Mouse (Mus musculus): ENCODE measurements around the gene Banp. TPM values are rescaled to one million over a fixed set of nuclear protein-coding genes. Genes with fewer than 3 reads are reported as not detected.

The Banp gene
- polyA plus RNA-seq, 1 experiment: 153 TPM

DNA sequence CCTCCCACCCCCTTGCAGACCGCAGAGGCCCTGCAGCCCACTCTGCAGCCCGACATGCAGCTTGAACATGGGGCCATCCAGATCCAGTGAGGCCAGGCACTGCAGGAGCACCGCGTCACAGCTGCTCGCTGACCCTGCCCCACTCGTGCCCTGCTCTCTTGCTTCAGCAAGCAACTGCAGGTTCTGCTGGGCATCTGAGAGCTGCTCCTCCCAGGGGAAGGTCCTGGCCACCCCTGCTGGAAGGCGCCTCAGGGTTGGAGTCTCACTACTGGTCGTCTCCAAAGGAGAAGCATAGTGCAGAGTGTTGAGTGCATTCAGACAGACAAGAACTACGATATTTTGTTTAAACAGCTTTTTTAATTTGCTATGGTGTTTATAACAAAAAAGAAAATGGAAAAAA is 76.0 kb downstream of the Banp start:
- no peak for TF ChIP-seq CTCF (IDR thresholded peaks at IDR 0.05; ENCODE audit: borderline replicate concordance, control insufficient read depth, extremely low read depth, insufficient read depth, low read length, poor library complexity)
- no peak for TF ChIP-seq POLR2A (IDR thresholded peaks at IDR 0.05; ENCODE audit: control insufficient read depth, extremely low read depth, insufficient read depth, low read length, poor library complexity)
- H3K4me1 ChIP-seq (replicated peaks; ENCODE audit: control insufficient read depth, insufficient read depth, low read length): no peaks in the 10 kb centered on the region
- no peak overlapping the region for H3K27ac ChIP-seq (ENCODE audit: control insufficient read depth, insufficient read depth, low read length)
- no peaks in the 10 kb centered on the region for H3K27me3 ChIP-seq (ENCODE audit: control insufficient read depth, insufficient read depth, low read length)
- DNase-seq: no peak
- no peak overlapping the region for H3K4me3 ChIP-seq (ENCODE audit: control insufficient read depth, insufficient read depth, low read length)
- peaks cover 22% of the 10 kb centered on the region for H3K36me3 ChIP-seq (ENCODE audit: control insufficient read depth, insufficient read depth, low read length)
- 98% methylated on average over 9 of the region's 9 CpGs for WGBS

DNA sequence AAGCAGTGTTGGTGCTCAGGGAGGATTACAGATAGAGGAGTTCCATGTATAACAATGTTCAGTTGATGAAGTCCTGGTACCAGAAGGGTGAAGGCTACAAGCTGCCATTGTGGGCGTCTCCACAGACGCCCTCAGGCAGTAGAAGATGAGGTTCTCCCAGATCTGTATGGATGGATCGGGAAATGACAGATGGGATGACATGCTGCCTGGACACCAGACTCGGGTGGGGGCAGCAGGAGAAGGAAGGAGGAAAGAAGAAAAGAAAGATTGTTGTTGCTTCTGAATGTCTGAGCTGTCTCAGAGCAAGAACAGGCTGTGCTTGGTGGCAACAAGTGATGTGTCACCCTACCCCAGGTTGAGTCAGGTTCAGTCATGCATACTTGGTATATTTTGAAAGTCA is 78.6 kb downstream of the Banp start:
- Histone ChIP-seq H3K36me3 (ENCODE audit: control insufficient read depth, insufficient read depth, low read length) (peaks cover 21% of the 10 kb centered on the region), H3K4me3 (ENCODE audit: control insufficient read depth, insufficient read depth, low read length) (no peak overlapping the region), H3K4me1 (replicated peaks; ENCODE audit: control insufficient read depth, insufficient read depth, low read length) (no peaks in the 10 kb centered on the region), H3K27me3 (ENCODE audit: control insufficient read depth, insufficient read depth, low read length) (no peaks in the 10 kb centered on the region), H3K27ac (ENCODE audit: control insufficient read depth, insufficient read depth, low read length) (no peak overlapping the region)
- no peak for DNase-seq
- 93% methylated on average over 4 of the region's 4 CpGs for whole genome bisulfite sequencing
- no peak for TF ChIP-seq POLR2A (IDR thresholded peaks at IDR 0.05; ENCODE audit: control insufficient read depth, extremely low read depth, insufficient read depth, low read length, poor library complexity)
- TF ChIP-seq CTCF (IDR thresholded peaks at IDR 0.05; ENCODE audit: borderline replicate concordance, control insufficient read depth, extremely low read depth, insufficient read depth, low read length, poor library complexity): no peak

DNA sequence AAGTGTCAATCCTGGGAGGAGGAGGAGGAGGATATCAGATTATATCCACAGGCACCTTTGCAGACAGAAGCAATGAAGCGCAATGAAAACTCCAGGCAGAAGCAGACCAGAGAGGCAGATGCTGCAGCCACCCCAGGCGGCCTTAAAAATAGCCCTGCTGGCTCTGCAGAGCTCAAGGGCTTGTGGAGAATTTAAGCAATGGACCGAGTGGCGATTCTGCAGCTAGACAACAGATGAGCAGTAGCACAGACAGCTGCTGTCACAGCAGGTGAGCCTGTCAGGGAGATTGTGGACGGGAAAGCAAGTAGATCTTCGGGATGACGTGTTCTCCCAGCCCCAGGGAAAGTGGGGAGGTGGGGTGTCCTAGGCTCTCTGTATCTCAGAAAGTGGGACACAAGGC is 81.4 kb downstream of the Banp start:
- TF ChIP-seq CTCF (IDR thresholded peaks at IDR 0.05; ENCODE audit: borderline replicate concordance, control insufficient read depth, extremely low read depth, insufficient read depth, low read length, poor library complexity) (no peak), POLR2A (IDR thresholded peaks at IDR 0.05; ENCODE audit: control insufficient read depth, extremely low read depth, insufficient read depth, low read length, poor library complexity) (no peak)
- H3K4me3 ChIP-seq (ENCODE audit: control insufficient read depth, insufficient read depth, low read length): no peak overlapping the region
- peaks cover 10% of the 10 kb centered on the region for H3K36me3 ChIP-seq (ENCODE audit: control insufficient read depth, insufficient read depth, low read length)
- 94% methylated on average over 7 of the region's 7 CpGs for WGBS
- DNase-seq: no peak
- H3K27ac ChIP-seq (ENCODE audit: control insufficient read depth, insufficient read depth, low read length): no peak overlapping the region
- H3K27me3 ChIP-seq (ENCODE audit: control insufficient read depth, insufficient read depth, low read length): no peaks in the 10 kb centered on the region
- 0 out of 2 replicates have a peak, but pooled peaks cover 2% of the 10 kb centered on the region for H3K4me1 ChIP-seq (replicated peaks; ENCODE audit: control insufficient read depth, insufficient read depth, low read length)

DNA sequence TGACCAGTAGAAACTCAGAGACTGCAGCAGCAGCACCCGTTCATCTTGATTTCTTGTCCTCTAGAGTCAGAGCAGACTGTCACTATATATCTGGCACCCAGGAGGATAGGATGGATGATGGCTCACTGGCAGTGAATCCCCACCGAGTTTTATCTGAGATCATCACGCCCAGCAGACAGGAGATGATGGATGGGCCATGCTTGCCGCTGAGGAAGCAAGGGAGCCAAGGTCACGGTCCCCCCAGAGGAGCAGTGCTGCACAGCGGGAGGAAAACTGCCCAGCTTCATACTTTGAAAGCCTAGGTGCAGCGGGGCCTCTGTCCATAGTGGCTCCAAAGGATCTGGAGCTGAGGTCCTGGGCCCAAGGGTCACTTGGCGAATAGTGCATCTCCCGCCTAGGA is 83.2 kb downstream of the Banp start:
- WGBS: 76% methylated on average over 9 of the region's 9 CpGs
- Histone ChIP-seq H3K4me1 (replicated peaks; ENCODE audit: control insufficient read depth, insufficient read depth, low read length) (0 out of 2 replicates have a peak, but pooled peaks cover 2% of the 10 kb centered on the region), H3K27ac (ENCODE audit: control insufficient read depth, insufficient read depth, low read length) (no peak overlapping the region), H3K27me3 (ENCODE audit: control insufficient read depth, insufficient read depth, low read length) (no peaks in the 10 kb centered on the region), H3K4me3 (ENCODE audit: control insufficient read depth, insufficient read depth, low read length) (no peak overlapping the region), H3K36me3 (ENCODE audit: control insufficient read depth, insufficient read depth, low read length) (no peaks in the 10 kb centered on the region)
- TF ChIP-seq POLR2A (IDR thresholded peaks at IDR 0.05; ENCODE audit: control insufficient read depth, extremely low read depth, insufficient read depth, low read length, poor library complexity) (no peak), CTCF (IDR thresholded peaks at IDR 0.05; ENCODE audit: borderline replicate concordance, control insufficient read depth, extremely low read depth, insufficient read depth, low read length, poor library complexity) (no peak)
- no peak for DNase-seq

DNA sequence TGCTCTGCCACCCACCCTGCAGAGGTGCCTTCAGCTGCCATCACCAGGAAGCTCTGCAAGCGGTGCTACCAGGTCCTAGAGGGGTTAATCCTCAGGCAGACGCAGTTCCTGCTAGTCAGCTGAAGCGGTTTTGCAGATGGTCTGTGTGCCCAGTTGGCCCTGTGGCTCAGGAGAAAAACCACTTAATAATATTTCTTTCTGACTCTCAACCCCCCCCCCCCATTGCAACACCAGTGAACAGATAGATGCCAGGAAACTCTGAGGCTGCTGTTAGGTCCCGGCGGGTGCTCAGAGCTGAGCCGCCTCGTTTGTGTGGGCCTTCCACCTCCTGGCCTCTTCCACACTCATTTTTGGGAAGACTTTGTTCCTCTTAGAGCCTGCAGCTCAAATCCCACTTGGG is 86.0 kb downstream of the Banp start:
- Histone ChIP-seq H3K36me3 (ENCODE audit: control insufficient read depth, insufficient read depth, low read length) (no peaks in the 10 kb centered on the region), H3K27me3 (ENCODE audit: control insufficient read depth, insufficient read depth, low read length) (no peaks in the 10 kb centered on the region), H3K4me1 (replicated peaks; ENCODE audit: control insufficient read depth, insufficient read depth, low read length) (0 out of 2 replicates have a peak, but pooled peaks cover 2% of the 10 kb centered on the region), H3K4me3 (ENCODE audit: control insufficient read depth, insufficient read depth, low read length) (no peak overlapping the region), H3K27ac (ENCODE audit: control insufficient read depth, insufficient read depth, low read length) (no peak overlapping the region)
- no peak for DNase-seq
- 38% methylated on average over 7 of the region's 7 CpGs for WGBS
- TF ChIP-seq POLR2A (IDR thresholded peaks at IDR 0.05; ENCODE audit: control insufficient read depth, extremely low read depth, insufficient read depth, low read length, poor library complexity): no peak
- no peak for TF ChIP-seq CTCF (IDR thresholded peaks at IDR 0.05; ENCODE audit: borderline replicate concordance, control insufficient read depth, extremely low read depth, insufficient read depth, low read length, poor library complexity)

DNA sequence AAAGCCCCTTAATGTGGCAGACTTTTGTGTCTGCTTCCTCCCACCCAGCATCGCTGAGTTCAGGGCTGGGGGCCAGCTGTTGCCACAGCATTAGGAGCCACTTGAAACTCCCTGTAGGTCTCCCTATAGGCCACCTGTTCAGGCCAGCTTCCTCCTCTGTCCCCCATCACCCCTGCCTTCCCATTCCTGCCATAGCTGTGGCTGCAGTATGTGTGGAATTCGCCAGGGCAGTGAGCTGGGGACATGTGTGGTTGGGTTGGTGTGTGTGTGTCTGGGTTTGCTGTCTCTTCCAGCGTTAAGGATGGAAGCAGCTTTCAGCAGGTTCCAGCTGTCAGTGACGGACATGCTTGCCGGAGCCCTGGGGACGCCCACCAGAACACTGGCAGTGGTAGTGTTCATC is 86.8 kb downstream of the Banp start:
- H3K27ac ChIP-seq (ENCODE audit: control insufficient read depth, insufficient read depth, low read length): no peak overlapping the region
- 0 out of 2 replicates have a peak, but pooled peaks cover 2% of the 10 kb centered on the region for H3K4me1 ChIP-seq (replicated peaks; ENCODE audit: control insufficient read depth, insufficient read depth, low read length)
- no peaks in the 10 kb centered on the region for H3K36me3 ChIP-seq (ENCODE audit: control insufficient read depth, insufficient read depth, low read length)
- DNase-seq: no peak
- TF ChIP-seq POLR2A (IDR thresholded peaks at IDR 0.05; ENCODE audit: control insufficient read depth, extremely low read depth, insufficient read depth, low read length, poor library complexity): no peak
- TF ChIP-seq CTCF (IDR thresholded peaks at IDR 0.05; ENCODE audit: borderline replicate concordance, control insufficient read depth, extremely low read depth, insufficient read depth, low read length, poor library complexity): no peak
- no peaks in the 10 kb centered on the region for H3K27me3 ChIP-seq (ENCODE audit: control insufficient read depth, insufficient read depth, low read length)
- 71% methylated on average over 6 of the region's 6 CpGs for WGBS
- no peak overlapping the region for H3K4me3 ChIP-seq (ENCODE audit: control insufficient read depth, insufficient read depth, low read length)

DNA sequence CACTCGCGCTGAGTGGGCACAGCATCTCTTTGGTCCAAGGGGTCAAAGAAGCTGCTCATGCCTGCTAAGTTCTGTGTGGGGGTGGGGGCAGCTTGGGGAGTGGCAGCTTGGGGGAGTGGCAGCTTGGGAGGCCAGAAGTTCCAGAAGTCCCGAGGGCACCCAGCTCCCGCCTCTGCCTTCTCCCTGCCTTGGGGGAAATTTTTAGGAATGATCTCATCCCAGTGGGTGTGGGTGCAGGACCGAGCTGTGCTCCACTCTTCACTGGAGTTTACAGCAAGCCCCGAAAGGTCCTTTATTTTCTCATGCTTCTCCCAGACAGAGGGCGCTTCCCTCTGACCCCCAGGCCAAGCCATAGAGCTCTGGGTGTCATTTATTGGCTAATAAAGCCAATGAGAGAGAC is 87.7 kb downstream of the Banp start:
- Histone ChIP-seq H3K36me3 (ENCODE audit: control insufficient read depth, insufficient read depth, low read length) (no peaks in the 10 kb centered on the region), H3K27ac (ENCODE audit: control insufficient read depth, insufficient read depth, low read length) (no peak overlapping the region), H3K4me1 (replicated peaks; ENCODE audit: control insufficient read depth, insufficient read depth, low read length) (0 out of 2 replicates have a peak, but pooled peaks cover 2% of the 10 kb centered on the region), H3K4me3 (ENCODE audit: control insufficient read depth, insufficient read depth, low read length) (no peak overlapping the region), H3K27me3 (ENCODE audit: control insufficient read depth, insufficient read depth, low read length) (no peaks in the 10 kb centered on the region)
- WGBS: 94% methylated on average over 7 of the region's 7 CpGs
- TF ChIP-seq CTCF (IDR thresholded peaks at IDR 0.05; ENCODE audit: borderline replicate concordance, control insufficient read depth, extremely low read depth, insufficient read depth, low read length, poor library complexity): no peak
- no peak for TF ChIP-seq POLR2A (IDR thresholded peaks at IDR 0.05; ENCODE audit: control insufficient read depth, extremely low read depth, insufficient read depth, low read length, poor library complexity)
- DNase-seq: no peak
